Mouse (Mus musculus) thymus, adult 18-20 months (tissue): ENCODE measurements around the gene Shisa2.
"Not testable (repeated sequence)": the region's sequence is repeated elsewhere in the genome, so short reads cannot be mapped to it uniquely, and the experiment has no call there.

Experiments
- DNase-seq, 2 experiments: peaks; one replicate each; pipeline ENCODE4 v3.0.0; 2022; ENCODE audit warnings: mixed read lengths in 2 of 2

Gene Shisa2

GRCm38 (mm10) chr14:59625158-59625805, at the start of gene Shisa2:
Shisa2 (plus strand) TSS chr14:59625308.
- DNase-seq, result peak in 1 of 2 experiments; percentile 15

GRCm38 (mm10) chr14:59576385-59576784, 48.7 kb upstream of the Shisa2 start:
- DNase-seq, result no peak

GRCm38 (mm10) chr14:59590614-59591013, 34.5 kb upstream of the Shisa2 start:
- DNase-seq, result no peak

GRCm38 (mm10) chr14:59591901-59592300, 33.2 kb upstream of the Shisa2 start:
- DNase-seq, result no peak

GRCm38 (mm10) chr14:59592593-59592992, 32.5 kb upstream of the Shisa2 start:
- no peak for DNase-seq

- no peak for DNase-seq
Observed at GRCm38 (mm10) chr14:59594988-59595387, 30.1 kb upstream of the Shisa2 start.

- DNase-seq, result peak; percentile 82 to 87
Observed at GRCm38 (mm10) chr14:59597398-59598259, 27.5 kb upstream of the Shisa2 start, which contains the start of gene Cdadc1. Cdadc1 (minus strand) TSS chr14:59597959.

- no peak for DNase-seq
Observed at GRCm38 (mm10) chr14:59598260-59598627, 26.9 kb upstream of the Shisa2 start.

GRCm38 (mm10) chr14:59604002-59604645, 21.0 kb upstream of the Shisa2 start:
- DNase-seq, result no peak

GRCm38 (mm10) chr14:59605671-59606353, 19.3 kb upstream of the Shisa2 start:
- DNase-seq, result peak; percentile 11 to 31

GRCm38 (mm10) chr14:59607021-59607420, 18.1 kb upstream of the Shisa2 start:
- no peak for DNase-seq

GRCm38 (mm10) chr14:59612920-59613625, 12.0 kb upstream of the Shisa2 start:
- no peak for DNase-seq

GRCm38 (mm10) chr14:59614149-59614548, 11.0 kb upstream of the Shisa2 start:
- not testable (repeated sequence) for DNase-seq

- DNase-seq, result no peak
Observed at GRCm38 (mm10) chr14:59616802-59617201, 8.3 kb upstream of the Shisa2 start.

GRCm38 (mm10) chr14:59624326-59624885, 702 bp upstream of the Shisa2 start:
- no peak for DNase-seq

GRCm38 (mm10) chr14:59625806-59626364, 777 bp downstream of the Shisa2 start:
- DNase-seq, result no peak

- DNase-seq, result no peak
Observed at GRCm38 (mm10) chr14:59626711-59627110, 1.6 kb downstream of the Shisa2 start.

- no peak for DNase-seq
Observed at GRCm38 (mm10) chr14:59627142-59627680, 2.1 kb downstream of the Shisa2 start.

GRCm38 (mm10) chr14:59627823-59628222, 2.7 kb downstream of the Shisa2 start:
- no peak for DNase-seq

- no peak for DNase-seq
Observed at GRCm38 (mm10) chr14:59629308-59629707, 4.2 kb downstream of the Shisa2 start.

GRCm38 (mm10) chr14:59630096-59630495, 5.0 kb downstream of the Shisa2 start:
- DNase-seq, result no peak
